Mouse (Mus musculus): ENCODE results near the gene Agbl1. TPM values are rescaled to one million over a fixed set of nuclear protein-coding genes. Genes with fewer than 3 reads are reported as not detected.

The Agbl1 gene
- polyA plus RNA-seq, 1 experiment, result not detected

DNA sequence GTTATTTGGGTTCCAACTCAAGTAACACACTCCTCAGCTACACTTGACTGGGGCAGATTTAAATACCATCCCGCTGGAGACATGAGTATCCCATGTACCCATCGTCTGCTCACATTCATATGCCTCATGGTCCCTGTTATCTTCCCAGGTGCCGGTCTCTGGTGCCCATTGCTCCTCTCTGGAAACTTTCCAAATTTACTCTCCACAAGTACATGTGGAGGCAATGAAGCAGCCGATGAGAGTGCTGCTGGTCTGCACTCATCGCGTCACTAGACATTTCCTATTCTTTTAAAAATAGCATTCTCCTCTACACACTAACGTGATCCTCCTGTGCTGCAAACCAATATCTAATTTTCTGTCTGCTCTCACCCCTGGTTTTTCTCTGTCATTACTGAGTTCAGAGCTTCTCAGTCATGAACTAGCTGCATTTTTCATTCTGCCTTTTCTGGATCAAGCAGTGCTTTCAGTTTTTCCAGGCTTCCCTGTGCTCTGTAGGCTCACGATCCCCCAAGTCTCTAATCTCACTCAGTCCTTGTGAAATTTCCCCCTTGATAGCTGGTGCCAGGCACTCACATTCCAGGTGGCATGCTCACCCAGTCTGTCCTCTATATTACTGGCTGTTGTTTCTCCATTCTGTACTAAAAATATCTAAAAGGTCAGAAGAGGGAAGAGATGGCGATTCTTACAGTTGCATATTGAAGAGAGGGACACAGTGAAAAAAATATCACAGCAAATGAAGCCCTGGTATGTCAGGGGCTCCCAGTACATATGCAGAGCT lies 180.9 kb downstream of the Agbl1 start:
- H3K4me3 ChIP-seq (ENCODE audit: insufficient read depth, low read depth, low read length), result no peak overlapping the region
- no peak overlapping the region for H3K27ac ChIP-seq (ENCODE audit: insufficient read depth, low read depth, low read length)
- peaks cover 2% of the 10 kb centered on the region; the same call in 1 of the 2 replicates for H3K4me1 ChIP-seq (ENCODE audit: control insufficient read depth, insufficient read depth, low read length)
- 54% methylated on average over 9 of the region's 9 CpGs for WGBS
- TF ChIP-seq CTCF (IDR thresholded peaks at IDR 0.05; ENCODE audit: insufficient read depth, low read depth, low read length) (no peak), POLR2A (IDR thresholded peaks at IDR 0.05; ENCODE audit: insufficient read depth, low read depth, low read length) (no peak)

DNA sequence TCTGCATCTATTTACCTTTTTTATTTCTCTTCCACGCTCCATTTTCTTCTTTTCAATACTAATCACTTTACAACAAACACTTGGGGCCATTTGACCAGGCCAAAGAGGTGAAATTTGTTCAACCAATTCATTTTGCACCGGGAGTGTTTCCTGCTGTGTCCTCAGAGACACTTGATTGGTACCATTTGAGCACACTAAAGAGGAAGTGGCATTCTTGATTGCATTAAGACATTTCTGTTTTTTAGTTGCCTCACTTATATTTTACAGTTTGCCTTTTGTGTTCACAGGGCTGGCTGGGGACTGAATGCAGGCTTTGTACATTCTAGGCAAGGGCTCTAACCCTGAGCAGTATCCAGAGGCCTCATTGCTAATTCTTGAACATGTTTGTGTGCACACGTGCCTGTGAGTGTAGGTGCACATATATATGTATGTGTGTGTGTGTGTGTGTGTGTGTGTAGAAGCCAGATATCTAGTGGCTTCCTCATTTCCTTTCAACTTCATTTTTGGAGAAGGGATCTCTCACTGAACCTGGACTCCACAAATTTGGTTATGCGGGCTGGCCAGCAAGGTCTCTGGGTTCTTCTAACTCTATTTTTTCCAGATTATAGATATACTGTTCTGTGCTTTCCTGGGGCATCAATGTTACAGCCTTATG lies 182.4 kb downstream of the Agbl1 start:
- H3K4me1 ChIP-seq (ENCODE audit: control insufficient read depth, insufficient read depth, low read length), result peaks cover 2% of the 10 kb centered on the region; the same call in 1 of the 2 replicates

DNA sequence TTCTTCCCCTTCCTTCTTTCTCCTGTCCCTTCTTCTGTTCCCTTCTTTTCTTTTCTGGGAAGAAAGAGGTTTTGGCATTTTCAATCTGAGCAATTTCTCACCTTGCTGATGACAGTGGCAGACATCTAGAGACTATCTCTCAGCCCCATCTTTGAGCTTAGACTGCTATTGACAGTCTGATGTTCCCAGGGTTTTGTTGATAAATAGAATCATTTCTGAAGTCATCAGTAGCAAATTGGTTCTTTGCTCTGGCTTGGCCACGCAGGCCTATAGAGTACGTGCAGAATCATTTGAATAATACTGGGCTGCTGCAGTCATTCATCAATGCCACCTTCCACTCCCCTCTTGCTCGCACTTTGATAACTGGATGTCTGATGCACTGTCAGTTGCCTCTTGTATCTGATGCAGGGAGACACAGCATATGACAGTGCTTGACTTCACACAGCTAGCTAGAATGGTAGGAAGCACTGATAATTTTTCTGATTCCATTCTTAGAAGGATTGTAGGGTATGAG lies 186.5 kb downstream of the Agbl1 start:
- no peak for TF ChIP-seq POLR2A (IDR thresholded peaks at IDR 0.05; ENCODE audit: insufficient read depth, low read depth, low read length)
- WGBS, result 82% methylated on average over 3 of the region's 3 CpGs
- Histone ChIP-seq H3K4me1 (ENCODE audit: control insufficient read depth, insufficient read depth, low read length) (no peaks in the 10 kb centered on the region), H3K27ac (ENCODE audit: insufficient read depth, low read depth, low read length) (no peak overlapping the region), H3K4me3 (ENCODE audit: insufficient read depth, low read depth, low read length) (no peak overlapping the region)

More for the DNA sequence above, 182.4 kb downstream of the Agbl1 start:
- Histone ChIP-seq H3K27ac (ENCODE audit: insufficient read depth, low read depth, low read length) (no peak overlapping the region), H3K4me3 (ENCODE audit: insufficient read depth, low read depth, low read length) (no peak overlapping the region)
- TF ChIP-seq POLR2A (IDR thresholded peaks at IDR 0.05; ENCODE audit: insufficient read depth, low read depth, low read length) (no peak), CTCF (IDR thresholded peaks at IDR 0.05; ENCODE audit: insufficient read depth, low read depth, low read length) (no peak)
- WGBS, result 77% methylated on average over 4 of the region's 4 CpGs

DNA sequence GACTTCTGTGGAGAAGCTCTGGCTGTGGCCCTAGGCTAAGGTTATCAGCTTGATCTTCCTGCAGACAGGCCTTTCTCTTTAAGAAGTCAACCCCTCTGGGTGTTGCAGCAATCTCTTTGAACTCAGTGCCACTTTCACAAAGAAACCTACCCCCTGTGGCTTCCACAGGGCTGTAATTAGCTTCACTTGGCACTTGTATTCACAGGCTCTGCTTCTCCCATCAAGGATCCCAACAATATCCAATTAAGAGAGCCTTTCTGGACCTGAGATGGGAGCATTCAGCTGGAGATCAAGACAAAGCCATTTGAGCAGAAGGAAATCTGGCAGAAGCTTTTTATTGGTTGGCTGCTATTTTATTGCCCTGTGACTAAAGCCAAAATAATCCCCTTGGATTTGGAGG lies 208.9 kb downstream of the Agbl1 start:
- Histone ChIP-seq H3K4me1 (ENCODE audit: control insufficient read depth, insufficient read depth, low read length) (no peaks in the 10 kb centered on the region), H3K4me3 (ENCODE audit: insufficient read depth, low read depth, low read length) (no peak overlapping the region), H3K27ac (ENCODE audit: insufficient read depth, low read depth, low read length) (no peak overlapping the region)
- no peak for TF ChIP-seq CTCF (IDR thresholded peaks at IDR 0.05; ENCODE audit: insufficient read depth, low read depth, low read length)
- TF ChIP-seq POLR2A (IDR thresholded peaks at IDR 0.05; ENCODE audit: insufficient read depth, low read depth, low read length), result no peak

DNA sequence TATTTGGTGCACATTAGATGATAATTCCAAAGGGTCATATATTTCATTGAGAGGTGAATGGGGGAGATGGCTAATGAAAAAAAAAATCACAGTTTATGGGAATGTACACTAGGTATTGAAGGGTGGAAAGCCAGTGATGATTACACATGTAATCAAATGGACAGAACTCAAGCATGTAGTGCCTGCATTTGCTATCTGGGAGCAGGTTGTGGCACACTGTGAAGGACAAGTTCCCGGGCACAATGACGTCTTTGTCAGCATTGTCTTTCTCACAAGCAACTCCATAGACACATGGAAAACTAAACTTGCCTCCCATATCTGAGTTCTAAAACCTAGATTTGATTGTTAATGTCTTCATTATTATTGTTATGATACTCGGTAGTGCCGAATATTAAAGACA lies 209.3 kb downstream of the Agbl1 start:
- H3K27ac ChIP-seq (ENCODE audit: insufficient read depth, low read depth, low read length), result no peak overlapping the region
- no peaks in the 10 kb centered on the region for H3K4me1 ChIP-seq (ENCODE audit: control insufficient read depth, insufficient read depth, low read length)
- H3K4me3 ChIP-seq (ENCODE audit: insufficient read depth, low read depth, low read length), result no peak overlapping the region
- WGBS, result 29% methylated on average over 4 of the region's 4 CpGs
- TF ChIP-seq CTCF (IDR thresholded peaks at IDR 0.05; ENCODE audit: insufficient read depth, low read depth, low read length) (no peak), POLR2A (IDR thresholded peaks at IDR 0.05; ENCODE audit: insufficient read depth, low read depth, low read length) (no peak)

DNA sequence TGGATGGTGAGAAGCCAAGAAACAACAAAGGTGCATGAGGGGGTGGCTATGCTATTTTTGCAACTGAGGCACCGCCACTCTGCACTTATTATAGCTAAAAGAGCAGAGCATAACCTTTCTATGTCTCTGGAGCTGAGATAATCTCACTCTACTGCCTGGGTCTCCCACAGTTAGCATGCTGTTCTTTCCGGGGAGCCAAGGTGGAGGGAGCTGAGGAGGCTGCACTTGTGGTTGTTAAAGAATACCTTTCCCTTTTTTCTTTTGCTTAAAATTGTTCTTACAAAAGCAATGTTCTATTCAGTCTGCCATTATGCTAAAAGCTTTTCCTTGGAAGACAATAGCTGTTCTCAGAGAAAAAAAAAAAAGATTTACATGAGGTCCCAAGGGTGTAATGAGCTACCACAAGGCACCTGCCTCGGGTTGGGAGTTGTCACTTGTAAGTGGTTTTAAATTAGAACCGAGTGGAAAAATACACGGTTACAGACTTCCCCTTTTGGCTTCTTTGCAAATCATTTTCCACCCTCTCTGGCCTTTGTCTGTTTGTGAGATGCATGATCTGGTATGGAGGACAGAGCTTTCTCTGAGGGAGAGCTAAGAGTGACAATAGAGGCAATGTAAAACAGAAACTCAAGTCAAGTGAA lies 232.8 kb downstream of the Agbl1 start:
- WGBS, result 24% methylated on average over 5 of the region's 5 CpGs
- Histone ChIP-seq H3K4me1 (ENCODE audit: control insufficient read depth, insufficient read depth, low read length) (no peaks in the 10 kb centered on the region), H3K27ac (ENCODE audit: insufficient read depth, low read depth, low read length) (peak overlapping the region; percentile 69), H3K4me3 (ENCODE audit: insufficient read depth, low read depth, low read length) (no peak overlapping the region)
- TF ChIP-seq POLR2A (IDR thresholded peaks at IDR 0.05; ENCODE audit: insufficient read depth, low read depth, low read length) (no peak), CTCF (IDR thresholded peaks at IDR 0.05; ENCODE audit: insufficient read depth, low read depth, low read length) (no peak)

DNA sequence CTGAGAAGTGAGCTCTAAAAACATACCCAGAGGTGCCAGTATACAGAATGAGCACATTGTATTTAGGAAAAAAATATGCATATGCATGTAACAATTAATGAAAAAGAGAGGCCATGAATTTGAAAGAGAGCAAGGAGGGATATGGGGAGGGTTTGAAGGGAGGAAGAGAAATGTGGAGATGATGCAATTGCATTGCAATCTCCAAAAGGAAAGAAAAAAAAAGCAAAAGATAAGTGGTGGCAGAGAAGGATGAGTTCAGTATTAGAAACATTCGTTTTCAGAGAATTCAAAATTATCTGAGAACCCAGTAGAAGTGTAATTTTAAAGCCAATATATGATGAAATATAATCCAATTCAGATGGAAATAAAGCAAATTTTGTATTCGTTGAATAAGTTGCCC lies 236.7 kb downstream of the Agbl1 start:
- no peak overlapping the region for H3K4me3 ChIP-seq (ENCODE audit: insufficient read depth, low read depth, low read length)
- TF ChIP-seq POLR2A (IDR thresholded peaks at IDR 0.05; ENCODE audit: insufficient read depth, low read depth, low read length), result no peak
- no peak for TF ChIP-seq CTCF (IDR thresholded peaks at IDR 0.05; ENCODE audit: insufficient read depth, low read depth, low read length)
- no peaks in the 10 kb centered on the region for H3K4me1 ChIP-seq (ENCODE audit: control insufficient read depth, insufficient read depth, low read length)
- WGBS, result 74% methylated on average over 2 of the region's 2 CpGs
- no peak overlapping the region for H3K27ac ChIP-seq (ENCODE audit: insufficient read depth, low read depth, low read length)

DNA sequence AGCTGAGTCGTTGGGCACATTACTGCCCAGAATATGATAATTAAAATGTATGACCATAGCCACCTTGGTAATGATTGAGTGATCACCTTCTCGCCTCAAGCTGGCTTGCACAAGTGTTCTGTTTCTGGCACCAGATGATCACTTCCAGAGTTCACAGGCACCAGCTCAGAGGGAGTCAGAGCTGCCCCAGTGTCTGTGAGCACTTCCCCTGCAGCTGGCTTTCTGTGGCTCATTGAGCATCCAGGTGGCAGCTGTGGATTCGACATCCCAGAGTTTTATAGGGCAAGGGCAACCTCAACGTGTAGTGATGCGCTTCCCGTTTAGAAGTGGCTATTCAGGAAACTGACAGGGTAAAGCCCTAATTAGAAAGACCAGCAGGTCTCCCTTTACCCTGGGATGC lies 244.5 kb downstream of the Agbl1 start:
- no peak overlapping the region for H3K4me3 ChIP-seq (ENCODE audit: insufficient read depth, low read depth, low read length)
- no peak overlapping the region for H3K27ac ChIP-seq (ENCODE audit: insufficient read depth, low read depth, low read length)
- TF ChIP-seq POLR2A (IDR thresholded peaks at IDR 0.05; ENCODE audit: insufficient read depth, low read depth, low read length) (no peak), CTCF (IDR thresholded peaks at IDR 0.05; ENCODE audit: insufficient read depth, low read depth, low read length) (no peak)
- H3K4me1 ChIP-seq (ENCODE audit: control insufficient read depth, insufficient read depth, low read length), result no peaks in the 10 kb centered on the region
- WGBS, result 38% methylated on average over 6 of the region's 6 CpGs

DNA sequence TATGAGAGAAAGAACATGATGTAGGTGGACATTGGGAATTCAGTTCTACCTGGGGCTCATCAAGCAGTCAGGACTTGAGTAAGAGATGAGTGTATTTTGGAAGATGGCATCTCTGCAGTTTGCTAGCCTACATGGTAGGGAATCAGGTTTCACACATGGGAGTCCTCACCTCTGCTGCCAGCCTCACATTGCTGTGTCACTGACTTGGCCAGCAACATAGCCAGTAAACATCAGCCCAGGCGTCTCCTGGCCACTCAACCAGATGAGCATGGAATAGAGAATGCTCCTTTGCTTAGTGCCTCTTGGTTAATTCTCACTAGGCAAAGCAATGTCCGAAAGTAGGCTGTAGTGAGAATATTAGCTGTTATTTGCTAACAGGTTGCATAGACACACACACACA lies 255.9 kb downstream of the Agbl1 start:
- 83% methylated on average over 2 of the region's 2 CpGs for WGBS
- Histone ChIP-seq H3K4me3 (ENCODE audit: insufficient read depth, low read depth, low read length) (no peak overlapping the region), H3K27ac (ENCODE audit: insufficient read depth, low read depth, low read length) (no peak overlapping the region), H3K4me1 (ENCODE audit: control insufficient read depth, insufficient read depth, low read length) (no peaks in the 10 kb centered on the region)
- TF ChIP-seq CTCF (IDR thresholded peaks at IDR 0.05; ENCODE audit: insufficient read depth, low read depth, low read length) (no peak), POLR2A (IDR thresholded peaks at IDR 0.05; ENCODE audit: insufficient read depth, low read depth, low read length) (no peak)

Data from olfactory bulb, adult 2 months (tissue).